Mouse (Mus musculus) 3134 (cell line): Measurements from ENCODE around the gene Ndel1.

Experiments used
- DNase-seq: peaks from one replicate; pipeline ENCODE4 v3.0.0-alpha.2; 2011; ENCODE audit warnings: low spot score; ENCODE audit not compliant: insufficient read length; ENCODE audit errors: extremely low read depth

Gene Ndel1

GRCm38 (mm10) chr11:68780466-68781114 lies 91.1 kb downstream of the Ndel1 start:
- no peak for DNase-seq

DNA sequence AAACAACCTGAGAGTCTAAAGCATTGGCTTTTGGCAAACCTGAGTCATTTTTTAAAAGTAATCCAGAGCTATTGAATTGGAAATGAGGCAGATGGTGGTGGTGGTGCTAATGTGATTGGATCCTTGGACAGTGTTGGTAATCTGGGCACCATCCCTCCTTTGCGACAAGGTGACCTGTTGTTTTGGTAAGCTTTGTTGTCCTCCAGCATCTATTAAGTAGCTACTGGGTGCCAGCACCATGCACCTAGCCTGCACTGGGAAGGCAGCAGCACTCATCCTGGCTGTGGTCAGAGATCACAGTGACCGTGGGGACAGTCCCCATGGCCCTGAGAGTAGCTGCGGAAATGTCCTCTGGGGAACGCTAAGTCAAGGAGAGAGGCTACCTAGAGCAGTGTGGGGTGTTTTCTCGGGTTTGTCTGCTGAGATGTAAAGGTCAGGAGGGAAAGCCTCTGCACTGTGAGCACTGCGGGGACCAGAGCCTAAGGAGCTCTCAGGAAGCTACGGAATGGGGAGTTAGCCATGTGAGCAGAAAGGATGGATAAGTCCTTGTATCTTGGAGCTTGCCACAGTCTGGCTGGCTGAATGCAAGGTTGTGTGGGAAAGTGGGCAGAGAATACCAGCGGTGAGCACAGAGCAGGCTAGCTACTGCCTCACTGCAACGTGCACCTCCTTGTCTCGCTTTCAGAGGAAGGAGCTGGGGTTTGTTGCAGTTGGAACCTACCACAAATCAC lies 91.8 kb downstream of the Ndel1 start:
- DNase-seq = no peak

- no peak for DNase-seq
Observed at GRCm38 (mm10) chr11:68778855-68779254, 92.8 kb downstream of the Ndel1 start.

DNA sequence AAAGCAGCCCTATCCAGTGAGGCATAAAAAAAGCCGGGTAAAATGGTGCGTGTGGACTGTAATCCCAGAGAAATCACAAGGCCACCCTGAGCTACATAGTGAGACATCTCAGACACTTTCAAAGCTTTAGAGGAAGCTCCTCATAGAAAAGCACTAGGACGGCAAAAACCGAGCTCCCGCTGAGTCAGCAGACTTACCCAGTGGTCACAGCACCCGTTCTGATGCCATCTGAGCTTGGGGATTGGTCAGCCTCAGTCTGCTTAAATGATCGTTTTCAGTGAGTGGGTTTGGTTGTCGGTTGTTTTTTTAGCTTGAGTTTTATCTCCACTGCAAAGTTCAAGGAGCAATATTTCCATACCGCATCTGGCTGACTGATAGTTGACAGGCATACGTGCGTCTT lies 93.7 kb downstream of the Ndel1 start:
- DNase-seq = no peak

GRCm38 (mm10) chr11:68776147-68776655 lies 95.5 kb downstream of the Ndel1 start:
- DNase-seq = no peak
